Mouse (Mus musculus) large intestine, adult 2 months (tissue): Measurements from ENCODE around the gene 1700049E17Rik1. TPM values are rescaled to one million over a fixed set of nuclear protein-coding genes. Genes with fewer than 3 reads are reported as not detected.
"Not testable (repeated sequence)": the region's sequence is repeated elsewhere in the genome, so short reads cannot be mapped to it uniquely, and the experiment has no call there.

ENCODE experiments used
- DNase-seq: peaks from one replicate; pipeline ENCODE4 v3.0.0-alpha.2; 2012; ENCODE audit warnings: low read depth, low spot score
- WGBS: fragments of 180-500 bp; shearing (Covaris S2); methylation state at CpG from one replicate; pipeline ENCODE4 v1.1.7; 2018; 5-methylcytosine and 5-hydroxymethylcytosine counted together
- polyA plus RNA-seq: library from polyadenylated mRNA; depleted of rRNA; stranded (reverse); fragments of >200 nt; gene quantifications from 2 replicates; pipeline ENCODE4 v1.2.3, GENCODE M21; 2012; rRNA removed

Gene 1700049E17Rik1
- polyA plus RNA-seq, result not detected in 2 replicates

- WGBS, result no CpG with 5 or more reads among the region's 1 CpGs
- DNase-seq, result not testable (repeated sequence)
These were observed at the start of gene 1700049E17Rik1 for GRCm38 (mm10) chr14:41924649-41925048. Gene 1700049E17Rik1, plus strand, starts transcription at chr14:41924949.

- not testable (repeated sequence) for DNase-seq
- no CpG with 5 or more reads among the region's 2 CpGs for WGBS
These were observed 17.6 kb upstream of the 1700049E17Rik1 start, which contains the start of gene Gm7980 for GRCm38 (mm10) chr14:41907190-41907589. Gene Gm7980, minus strand, starts transcription at chr14:41907290.

- not testable (repeated sequence) for DNase-seq
These were observed 18.9 kb downstream of the 1700049E17Rik1 start, which contains the start of gene 1700024B05Rik for GRCm38 (mm10) chr14:41943695-41944094. Gene 1700024B05Rik, plus strand, starts transcription at chr14:41943995.

GRCm38 (mm10) chr14:41964095-41964494 lies 39.3 kb downstream of the 1700049E17Rik1 start:
- WGBS, result 59% methylated on average over 4 of the region's 4 CpGs
- not testable (repeated sequence) for DNase-seq

More at GRCm38 (mm10) chr14:41943695-41944094, 18.9 kb downstream of the 1700049E17Rik1 start, which contains the start of gene 1700024B05Rik:
- WGBS, result 81% methylated on average over 2 of the region's 2 CpGs

- DNase-seq, result not testable (repeated sequence)
- WGBS, result 85% methylated on average over 1 of the region's 1 CpGs
These were observed 43.1 kb downstream of the 1700049E17Rik1 start, which contains the start of gene Gm6401 for GRCm38 (mm10) chr14:41967827-41968226. Gene Gm6401, minus strand, starts transcription at chr14:41967927.

- DNase-seq, result not testable (repeated sequence)
- 51% methylated on average over 3 of the region's 3 CpGs for WGBS
These were observed 43.8 kb downstream of the 1700049E17Rik1 start for GRCm38 (mm10) chr14:41968596-41968995.

Other genes with a start within 250 kb of the 1700049E17Rik1 start
- not detected in 2 replicates for gene Gm8068, start 223.1 kb upstream of the 1700049E17Rik1 start, polyA plus RNA-seq
- gene Gm7929, start 174.3 kb upstream of the 1700049E17Rik1 start, polyA plus RNA-seq, result not detected in 2 replicates
- not detected in 2 replicates for gene Gm47189, start 152.5 kb upstream of the 1700049E17Rik1 start, polyA plus RNA-seq
- gene Gm7980, start 17.7 kb upstream of the 1700049E17Rik1 start, polyA plus RNA-seq, result not detected in 2 replicates
- not detected in 2 replicates for gene 1700024B05Rik, start 19.0 kb downstream of the 1700049E17Rik1 start, polyA plus RNA-seq
- not detected in 2 replicates for gene Gm6401, start 43.0 kb downstream of the 1700049E17Rik1 start, polyA plus RNA-seq
- not detected in 2 replicates for gene Gm3543, start 58.4 kb downstream of the 1700049E17Rik1 start, polyA plus RNA-seq
- not detected in 2 replicates for gene Gm7951, start 192.4 kb downstream of the 1700049E17Rik1 start, polyA plus RNA-seq
- not detected in 2 replicates for gene Gm17027, start 237.7 kb downstream of the 1700049E17Rik1 start, polyA plus RNA-seq